Mouse (Mus musculus): ENCODE results near the gene Med13.

DNA sequence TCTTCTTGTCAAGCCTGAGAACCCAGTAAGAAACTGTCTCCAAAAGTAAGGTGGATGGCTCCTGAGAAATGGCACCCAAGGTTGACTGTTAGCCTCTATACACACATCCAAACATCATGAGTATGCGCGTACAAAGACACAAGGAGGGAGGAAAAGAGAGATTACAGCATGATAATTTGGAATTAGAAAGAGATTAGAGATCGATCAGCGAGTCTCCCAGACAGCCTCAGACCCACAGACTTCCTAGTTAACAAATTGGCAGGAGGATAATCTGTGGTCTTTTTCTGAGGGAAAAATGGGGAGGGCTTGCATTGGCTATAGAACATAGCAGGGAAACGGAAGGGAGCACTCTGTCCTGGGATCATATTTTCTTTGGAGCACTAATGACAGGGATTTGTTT, 20.4 kb upstream of the Med13 start:
- TF ChIP-seq CTCF (IDR thresholded peaks at IDR 0.05; ENCODE audit: control insufficient read depth, insufficient read depth, insufficient replicate concordance, low read depth, low read length) (no peak), POLR2A (IDR thresholded peaks at IDR 0.05; ENCODE audit: control insufficient read depth, low read depth, low read length) (no peak)
